Mouse (Mus musculus) lung, embryonic 15.5 days (tissue): ENCODE measurements at regions not wholly inside any gene's neighbourhood (a gene's known extent, or its start where the extent isn't known, plus 50 kb on each side); places are given as distances from the start of the nearest gene placed in this dataset.

Experiments
- ATAC-seq: fragments of 200-750 bp; cut with Nextera tagmentation; 2 replicates; pipeline ENCODE4 v1.8.0; 2017; ENCODE audit warnings: moderate number of reproducible peaks, borderline replicate concordance; ENCODE audit not compliant: low FRiP score, low TSS enrichment; ENCODE audit errors: extremely low read depth
- H3K27ac ChIP-seq: fragments of 300-500 bp; sonication (generic); 2 replicates; pipeline ENCODE4 v1.5.1; 2015; ENCODE audit warnings: moderate library complexity, mild to moderate bottlenecking, inconsistent platforms
- H3K27me3 ChIP-seq: fragments of 300-500 bp; sonication (generic); 2 replicates; pipeline ENCODE4 v1.6.1; 2015; ENCODE audit warnings: inconsistent platforms
- H3K36me3 ChIP-seq: fragments of 300-500 bp; sonication (generic); 2 replicates; pipeline ENCODE4 v1.6.1; 2015; ENCODE audit warnings: inconsistent platforms
- H3K4me1 ChIP-seq: fragments of 300-500 bp; sonication (generic); 2 replicates; pipeline ENCODE4 v1.6.1; 2015; ENCODE audit warnings: inconsistent platforms
- H3K4me2 ChIP-seq: fragments of 300-500 bp; sonication (generic); 2 replicates; pipeline ENCODE4 v1.6.1; 2015; ENCODE audit warnings: inconsistent platforms, mild to moderate bottlenecking, moderate library complexity
- H3K4me3 ChIP-seq: fragments of 300-500 bp; sonication (generic); 2 replicates; pipeline ENCODE4 v1.5.1; 2015; ENCODE audit warnings: mild to moderate bottlenecking, inconsistent platforms
- H3K9ac ChIP-seq: fragments of 300-500 bp; sonication (generic); 2 replicates; pipeline ENCODE4 v1.6.1; 2015; ENCODE audit warnings: inconsistent platforms
- H3K9me3 ChIP-seq: fragments of 300-500 bp; sonication (generic); 2 replicates; pipeline ENCODE4 v1.6.1; 2016; ENCODE audit warnings: inconsistent platforms
- WGBS: fragments of 180-500 bp; shearing (Covaris S2); methylation state at CpG from one replicate; pipeline ENCODE4 v1.1.7; 2015; 5-methylcytosine and 5-hydroxymethylcytosine counted together

DNA sequence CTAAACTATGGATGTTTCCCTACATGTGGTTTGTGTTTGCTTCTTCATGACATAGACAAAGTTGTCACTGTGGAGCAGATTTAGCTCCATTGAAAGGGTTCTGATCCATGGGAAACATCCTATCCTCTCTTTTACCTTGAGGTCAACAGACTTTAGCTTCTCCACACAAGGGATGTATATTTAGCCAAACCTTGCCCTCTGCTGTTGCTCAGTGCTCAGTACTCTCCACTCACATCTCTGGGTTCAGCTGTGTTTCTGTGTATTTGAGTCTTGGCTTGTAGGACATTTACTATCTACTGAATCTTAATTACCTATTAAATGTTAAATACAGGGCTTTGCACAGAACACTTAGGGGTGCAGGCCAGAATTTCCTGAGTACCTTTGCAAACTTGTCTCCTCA, 503.5 kb downstream of the Inhba start:
- H3K4me3 ChIP-seq = no peak overlapping the region
- H3K9ac ChIP-seq = no peak overlapping the region
- H3K4me2 ChIP-seq = no peak overlapping the region
- H3K4me1 ChIP-seq = no peaks in the 10 kb centered on the region
- H3K9me3 ChIP-seq = no peaks in the 10 kb centered on the region
- H3K27ac ChIP-seq = no peak overlapping the region
- no peaks in the 10 kb centered on the region for H3K36me3 ChIP-seq
- H3K27me3 ChIP-seq = no peaks in the 10 kb centered on the region
- no peak for ATAC-seq

DNA sequence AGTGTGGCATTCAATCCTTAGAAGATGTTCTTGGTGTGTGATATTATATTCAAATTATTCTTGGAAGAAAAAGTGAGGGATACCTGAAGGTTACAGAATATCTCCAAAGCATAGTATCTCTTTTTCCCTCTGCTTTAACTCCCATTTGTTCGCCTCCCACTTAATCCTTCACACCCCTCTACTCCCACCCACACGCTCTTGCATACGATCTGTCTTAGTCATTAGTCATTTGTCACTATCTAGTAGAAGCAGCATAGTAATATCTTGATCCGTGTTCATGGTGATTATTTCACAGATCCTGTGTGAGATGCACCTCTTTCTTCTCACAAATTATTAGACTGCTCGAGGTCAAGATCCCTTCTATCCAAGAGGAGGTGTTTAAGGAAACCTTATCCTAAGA, 517.4 kb downstream of the Inhba start:
- H3K9ac ChIP-seq = no peak overlapping the region
- H3K36me3 ChIP-seq = no peaks in the 10 kb centered on the region
- no peak overlapping the region for H3K27ac ChIP-seq
- H3K4me1 ChIP-seq = no peaks in the 10 kb centered on the region
- no peaks in the 10 kb centered on the region for H3K27me3 ChIP-seq
- WGBS = 31% methylated on average over 5 of the region's 5 CpGs
- no peak overlapping the region for H3K4me2 ChIP-seq
- H3K9me3 ChIP-seq = no peaks in the 10 kb centered on the region
- ATAC-seq = no peak
- no peak overlapping the region for H3K4me3 ChIP-seq

DNA sequence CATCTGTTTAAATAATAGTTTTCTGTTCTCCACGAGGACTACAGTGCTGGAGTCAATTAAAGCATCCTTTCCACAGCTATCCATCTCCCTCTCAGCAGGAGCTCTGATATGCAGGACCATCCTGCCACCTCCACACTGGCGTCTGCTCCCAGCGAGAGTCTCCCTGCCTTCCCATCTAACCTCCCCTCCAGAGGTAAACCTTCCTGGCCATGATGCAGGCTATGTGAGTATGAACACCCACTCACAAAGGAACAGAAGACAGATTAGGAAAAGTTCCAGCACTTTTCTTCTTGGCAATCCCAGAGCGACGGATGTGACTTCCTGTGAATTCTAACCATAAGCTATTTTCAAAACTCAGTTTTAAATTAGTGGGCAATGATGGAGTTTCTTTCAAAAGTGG, 532.1 kb downstream of the Inhba start:
- no peak overlapping the region for H3K9ac ChIP-seq
- WGBS = 50% methylated on average over 5 of the region's 5 CpGs
- H3K9me3 ChIP-seq = no peaks in the 10 kb centered on the region
- no peaks in the 10 kb centered on the region for H3K27me3 ChIP-seq
- no peak overlapping the region for H3K4me2 ChIP-seq
- H3K27ac ChIP-seq = no peak overlapping the region
- no peak overlapping the region for H3K4me3 ChIP-seq
- no peaks in the 10 kb centered on the region for H3K4me1 ChIP-seq
- ATAC-seq = no peak
- no peaks in the 10 kb centered on the region for H3K36me3 ChIP-seq

DNA sequence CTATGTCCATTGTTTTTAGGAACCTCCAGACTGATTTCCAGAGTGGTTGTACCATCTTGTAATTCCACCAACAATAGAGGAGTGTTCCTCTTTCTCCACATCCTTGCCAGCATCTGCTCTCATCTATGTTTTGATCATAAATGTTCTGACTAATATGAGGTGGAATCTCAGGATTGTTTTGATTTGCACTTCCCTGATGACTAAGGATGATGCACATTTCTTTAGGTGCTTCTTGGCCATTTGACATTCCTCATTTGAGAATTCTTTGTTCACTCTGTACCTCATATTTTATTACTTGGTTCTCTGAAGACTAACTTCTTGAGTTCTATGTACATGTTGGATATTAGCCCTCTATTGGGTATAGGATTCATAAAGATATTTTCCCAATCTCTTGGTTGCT, 538.4 kb downstream of the Inhba start:
- no peaks in the 10 kb centered on the region for H3K9me3 ChIP-seq
- H3K27me3 ChIP-seq = no peaks in the 10 kb centered on the region
- H3K4me3 ChIP-seq = no peak overlapping the region
- no peak overlapping the region for H3K27ac ChIP-seq
- no peak for ATAC-seq
- H3K4me1 ChIP-seq = no peaks in the 10 kb centered on the region
- no peak overlapping the region for H3K4me2 ChIP-seq
- H3K9ac ChIP-seq = no peak overlapping the region
- H3K36me3 ChIP-seq = no peaks in the 10 kb centered on the region

DNA sequence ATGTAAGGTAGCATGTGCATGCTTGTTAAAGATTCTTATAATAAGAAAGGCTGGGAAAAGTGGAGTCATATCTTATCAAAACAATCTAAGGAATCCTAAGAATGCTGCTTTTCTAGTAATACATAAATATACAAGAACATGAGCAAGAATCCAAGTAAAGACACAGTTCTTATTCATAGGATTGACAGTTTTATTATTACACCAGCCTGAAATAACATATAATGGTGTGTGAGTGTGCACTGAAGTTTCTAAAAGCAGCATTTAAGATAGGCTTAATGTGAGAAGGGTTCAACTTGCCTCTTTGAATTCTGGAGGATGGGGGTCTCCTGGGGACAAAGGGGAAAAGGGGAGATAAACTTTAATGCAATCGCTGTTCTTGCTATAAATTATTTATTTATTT, 553.3 kb downstream of the Inhba start:
- 38% methylated on average over 1 of the region's 1 CpGs for WGBS
- Histone ChIP-seq H3K36me3 (no peaks in the 10 kb centered on the region), H3K9me3 (no peaks in the 10 kb centered on the region), H3K4me3 (no peak overlapping the region), H3K4me1 (no peaks in the 10 kb centered on the region), H3K9ac (no peak overlapping the region), H3K27ac (no peak overlapping the region), H3K4me2 (no peak overlapping the region), H3K27me3 (no peaks in the 10 kb centered on the region)
- no peak for ATAC-seq

DNA sequence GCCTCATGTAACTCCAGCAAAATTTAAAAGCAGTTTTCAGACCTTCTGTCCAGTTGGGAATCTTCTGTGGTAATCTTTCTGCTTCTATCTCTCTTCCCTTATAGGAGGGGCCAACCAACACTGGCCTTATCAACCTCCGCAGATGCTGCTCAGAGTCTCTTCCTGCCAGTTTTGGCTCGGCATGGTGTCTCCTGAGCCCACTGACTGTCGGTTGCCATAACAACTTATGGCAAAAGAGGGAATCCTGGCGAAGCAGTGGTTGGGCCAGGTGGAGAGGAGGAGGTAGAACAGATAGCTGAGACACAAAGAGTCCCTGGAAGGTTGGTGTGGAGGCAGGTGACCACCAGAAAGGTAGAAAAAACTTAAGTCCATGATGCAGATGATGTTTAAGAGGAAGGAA, 562.4 kb downstream of the Inhba start:
- Histone ChIP-seq H3K4me3 (no peak overlapping the region), H3K4me1 (no peaks in the 10 kb centered on the region), H3K4me2 (no peak overlapping the region), H3K36me3 (no peaks in the 10 kb centered on the region), H3K27me3 (no peaks in the 10 kb centered on the region), H3K27ac (no peak overlapping the region), H3K9ac (no peak overlapping the region), H3K9me3 (no peaks in the 10 kb centered on the region)
- no peak for ATAC-seq
- 27% methylated on average over 4 of the region's 4 CpGs for WGBS

DNA sequence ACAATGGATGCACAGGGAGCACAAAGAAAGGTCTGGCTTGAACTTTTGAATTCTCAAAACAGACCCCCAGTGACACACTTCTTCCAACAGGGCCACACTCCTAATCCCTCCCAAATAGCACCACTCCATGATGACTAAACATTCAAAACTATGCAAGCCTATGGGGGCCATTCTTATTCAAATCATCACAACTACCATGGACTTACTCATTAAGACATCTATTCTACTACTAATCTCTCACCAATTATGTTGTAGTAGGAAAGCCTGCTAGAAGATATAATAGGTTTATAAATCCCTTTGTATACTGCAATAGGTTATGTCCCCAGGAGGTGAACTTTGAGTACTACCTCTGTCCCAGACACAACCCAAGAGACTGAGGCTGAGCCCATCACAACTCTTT, 574.6 kb downstream of the Inhba start:
- no peak overlapping the region for H3K4me3 ChIP-seq
- ATAC-seq = no peak

DNA sequence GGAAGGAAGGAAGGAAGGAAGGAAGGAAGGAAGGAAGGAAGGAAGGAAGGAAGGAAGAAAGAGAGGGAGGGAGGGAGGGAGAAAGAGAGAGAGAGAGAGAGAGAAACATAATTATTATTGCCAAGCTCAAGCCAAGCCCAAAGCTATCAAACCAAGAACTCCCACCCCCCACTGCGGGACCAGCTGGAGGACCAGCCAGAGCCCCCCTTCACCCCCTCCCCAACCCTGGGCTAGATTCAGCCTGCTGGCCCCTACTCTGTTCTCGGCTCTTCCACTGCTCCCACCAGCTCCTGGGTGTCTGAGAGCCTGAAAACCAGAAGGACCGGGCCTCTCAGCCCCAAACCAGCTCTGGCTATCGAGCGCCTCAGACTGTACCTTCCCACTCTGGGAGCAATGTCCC, 608.1 kb downstream of the Inhba start:
- Histone ChIP-seq H3K27me3 (no peaks in the 10 kb centered on the region), H3K36me3 (no peaks in the 10 kb centered on the region), H3K27ac (no peak overlapping the region), H3K4me1 (no peaks in the 10 kb centered on the region), H3K9ac (no peak overlapping the region), H3K9me3 (no peaks in the 10 kb centered on the region), H3K4me2 (no peak overlapping the region), H3K4me3 (no peak overlapping the region)
- WGBS = 85% methylated on average over 5 of the region's 5 CpGs
- ATAC-seq = no peak

More for the DNA sequence above, 574.6 kb downstream of the Inhba start:
- Histone ChIP-seq H3K27ac (no peak overlapping the region), H3K4me2 (no peak overlapping the region), H3K27me3 (no peaks in the 10 kb centered on the region), H3K9me3 (no peaks in the 10 kb centered on the region), H3K9ac (no peak overlapping the region), H3K36me3 (no peaks in the 10 kb centered on the region), H3K4me1 (no peaks in the 10 kb centered on the region)

DNA sequence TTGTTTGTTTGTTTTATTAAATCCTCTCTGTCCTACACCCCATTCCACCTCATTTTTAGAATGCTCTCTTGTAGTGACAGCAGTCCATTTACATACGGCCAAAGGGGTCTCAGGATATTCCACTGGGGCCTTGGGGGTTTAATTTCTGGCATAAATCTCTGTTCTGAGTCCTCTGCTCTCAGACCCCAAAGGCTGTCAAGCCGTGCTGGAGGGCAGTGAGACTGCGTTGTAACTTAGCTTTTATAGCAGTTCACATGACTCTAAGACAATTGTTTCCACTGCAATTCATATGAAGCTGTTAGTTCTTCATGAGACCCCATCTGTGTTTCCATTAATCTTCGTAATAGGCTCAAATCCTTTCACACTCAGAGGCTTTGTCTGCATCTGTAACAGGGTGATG, 614.9 kb downstream of the Inhba start:
- H3K9me3 ChIP-seq = no peaks in the 10 kb centered on the region
- no peak overlapping the region for H3K4me3 ChIP-seq
- H3K4me1 ChIP-seq = no peaks in the 10 kb centered on the region
- H3K9ac ChIP-seq = no peak overlapping the region
- 71% methylated on average over 4 of the region's 4 CpGs for WGBS
- no peak overlapping the region for H3K4me2 ChIP-seq
- H3K27ac ChIP-seq = no peak overlapping the region
- H3K27me3 ChIP-seq = no peaks in the 10 kb centered on the region
- no peaks in the 10 kb centered on the region for H3K36me3 ChIP-seq
- ATAC-seq = no peak

DNA sequence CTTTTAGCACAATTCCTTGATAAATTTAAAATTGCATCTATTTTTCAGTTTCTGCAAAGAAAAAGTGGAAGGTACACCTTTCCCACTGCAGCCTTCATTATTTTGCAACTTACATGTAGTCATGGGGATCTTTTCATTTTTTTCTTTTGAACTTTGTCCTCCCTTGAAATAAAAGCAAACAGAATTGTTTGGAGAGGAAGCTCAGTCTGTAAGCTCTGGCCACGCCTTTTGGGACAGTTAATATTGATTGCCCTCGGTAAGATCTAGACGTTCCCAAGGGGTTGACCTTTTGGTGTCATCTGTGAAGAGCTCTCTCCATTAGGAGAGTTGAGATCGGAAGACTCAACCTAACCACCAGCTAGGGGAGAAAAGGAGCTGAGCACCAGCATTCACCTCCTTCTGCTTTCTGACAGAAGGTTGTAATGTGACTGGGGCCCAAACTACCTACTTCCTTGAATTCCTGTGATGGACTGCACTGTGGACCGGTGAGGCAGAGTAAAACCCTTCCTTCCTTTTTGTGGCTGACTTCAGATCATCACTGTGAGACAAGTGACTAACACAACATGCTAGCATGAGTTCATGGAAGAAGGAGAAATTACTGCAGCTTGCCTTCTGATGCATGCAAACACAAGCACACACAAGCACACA, 621.9 kb downstream of the Inhba start:
- no peaks in the 10 kb centered on the region for H3K27me3 ChIP-seq
- H3K4me1 ChIP-seq = no peaks in the 10 kb centered on the region
- WGBS = 28% methylated on average over 5 of the region's 5 CpGs
- H3K27ac ChIP-seq = no peak overlapping the region
- H3K9me3 ChIP-seq = no peaks in the 10 kb centered on the region
- no peak overlapping the region for H3K4me3 ChIP-seq
- no peaks in the 10 kb centered on the region for H3K36me3 ChIP-seq
- H3K9ac ChIP-seq = no peak overlapping the region
- H3K4me2 ChIP-seq = no peak overlapping the region
- ATAC-seq = no peak

DNA sequence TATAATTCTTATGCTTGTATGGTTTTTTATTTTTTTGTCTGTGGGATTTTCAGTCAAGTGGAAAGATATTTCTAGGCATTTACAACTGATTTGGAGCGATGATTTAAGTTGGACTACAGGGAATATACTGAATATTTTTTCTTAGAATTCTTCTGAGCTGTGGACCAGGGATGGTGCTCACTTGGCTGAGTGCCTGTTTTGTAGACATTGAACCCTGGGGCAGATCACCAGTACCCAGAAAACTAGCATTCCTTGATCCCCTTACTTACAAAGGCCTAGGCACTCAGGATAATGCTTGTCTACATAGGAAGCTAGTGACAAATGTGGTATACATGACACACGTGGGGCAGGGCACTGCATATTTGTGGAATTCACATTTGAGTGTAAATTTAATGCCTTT, 624.6 kb downstream of the Inhba start:
- H3K4me2 ChIP-seq = no peak overlapping the region
- H3K4me1 ChIP-seq = no peaks in the 10 kb centered on the region
- no peak overlapping the region for H3K9ac ChIP-seq
- no peak overlapping the region for H3K27ac ChIP-seq
- no peaks in the 10 kb centered on the region for H3K9me3 ChIP-seq
- WGBS = 72% methylated on average over 2 of the region's 2 CpGs
- no peak for ATAC-seq
- no peaks in the 10 kb centered on the region for H3K36me3 ChIP-seq
- no peaks in the 10 kb centered on the region for H3K27me3 ChIP-seq
- H3K4me3 ChIP-seq = no peak overlapping the region

DNA sequence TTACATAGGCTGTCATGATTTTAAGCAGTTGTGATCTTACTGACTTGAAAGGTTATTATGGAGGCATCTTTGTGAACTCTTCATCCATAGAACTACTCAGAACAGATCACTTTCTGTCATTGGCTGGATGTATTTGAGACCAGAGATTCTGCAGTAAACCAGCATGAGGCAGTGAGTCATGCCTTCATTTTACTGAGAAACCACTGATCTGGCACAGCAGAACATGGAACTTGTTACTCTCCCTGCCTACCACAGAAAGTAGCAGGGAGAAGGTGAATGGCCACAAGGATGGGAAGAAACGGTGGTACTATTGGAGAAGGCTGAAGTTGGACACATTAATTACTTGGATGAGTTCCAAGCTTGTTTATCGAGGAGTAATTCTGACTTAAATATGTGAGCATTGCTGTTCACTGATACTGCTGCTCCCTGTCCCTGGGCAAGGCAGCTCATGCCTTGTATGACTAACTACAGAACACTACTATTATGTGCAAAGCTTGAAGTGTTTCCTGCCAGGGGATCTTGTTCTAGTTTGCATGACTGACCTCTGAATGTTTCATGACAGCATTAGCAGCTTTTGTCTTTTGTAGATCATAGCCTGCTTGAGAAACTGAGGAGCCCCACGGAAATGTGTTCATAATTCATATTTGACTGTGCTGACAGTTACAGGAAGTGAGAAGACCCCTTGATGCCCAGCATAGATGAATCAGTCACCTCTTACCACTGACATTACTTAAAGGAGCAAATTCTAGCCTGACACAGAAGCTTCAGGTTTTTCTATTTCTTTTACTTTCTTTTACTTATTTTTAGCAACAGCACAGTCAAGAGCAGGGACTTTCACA, 630.2 kb downstream of the Inhba start:
- H3K27ac ChIP-seq = no peak overlapping the region
- no peaks in the 10 kb centered on the region for H3K27me3 ChIP-seq
- H3K4me1 ChIP-seq = 0 out of 2 replicates have a peak, but pooled peaks cover 3% of the 10 kb centered on the region
- no peak overlapping the region for H3K4me3 ChIP-seq
- no peak overlapping the region for H3K9ac ChIP-seq
- no peak for ATAC-seq
- no peaks in the 10 kb centered on the region for H3K36me3 ChIP-seq
- 31% methylated on average over 3 of the region's 3 CpGs for WGBS
- H3K9me3 ChIP-seq = no peaks in the 10 kb centered on the region
- no peak overlapping the region for H3K4me2 ChIP-seq
